Mouse (Mus musculus): ENCODE data around the gene Kpnb1.
A peak's percentile ranks its signal among the peaks of the same experiment; 100 is the strongest.

Gene Kpnb1

GRCm38 (mm10) chr11:97140811-97141210, 46.9 kb downstream of the Kpnb1 start:
- DNase-seq, result no peak

GRCm38 (mm10) chr11:97139256-97139655, 48.4 kb downstream of the Kpnb1 start:
- DNase-seq, result no peak

- peak; percentile 47 for DNase-seq
Measured at GRCm38 (mm10) chr11:97138554-97139226, 49.0 kb downstream of the Kpnb1 start.

- DNase-seq, result no peak
Measured at GRCm38 (mm10) chr11:97133270-97133669, 54.4 kb downstream of the Kpnb1 start.

GRCm38 (mm10) chr11:97132185-97132584, 55.5 kb downstream of the Kpnb1 start:
- no peak for DNase-seq

- no peak for DNase-seq
Measured at GRCm38 (mm10) chr11:97131683-97132082, 56.0 kb downstream of the Kpnb1 start.

- DNase-seq, result no peak
Measured at GRCm38 (mm10) chr11:97130318-97130717, 57.4 kb downstream of the Kpnb1 start.

GRCm38 (mm10) chr11:97128956-97129355, 58.7 kb downstream of the Kpnb1 start:
- no peak for DNase-seq

GRCm38 (mm10) chr11:97127470-97128223, 60.0 kb downstream of the Kpnb1 start:
- DNase-seq, result no peak

GRCm38 (mm10) chr11:97126645-97127468, 60.8 kb downstream of the Kpnb1 start:
- no peak for DNase-seq

GRCm38 (mm10) chr11:97124266-97125036, 63.2 kb downstream of the Kpnb1 start:
- DNase-seq, result no peak

- no peak for DNase-seq
Measured at GRCm38 (mm10) chr11:97123282-97123890, 64.3 kb downstream of the Kpnb1 start.

GRCm38 (mm10) chr11:97120641-97121040, 67.0 kb downstream of the Kpnb1 start:
- DNase-seq, result no peak

- no peak for DNase-seq
Measured at GRCm38 (mm10) chr11:97120221-97120620, 67.5 kb downstream of the Kpnb1 start.

- no peak for DNase-seq
Measured at GRCm38 (mm10) chr11:97115797-97116196, 71.9 kb downstream of the Kpnb1 start.

- DNase-seq, result no peak
Measured at GRCm38 (mm10) chr11:97114671-97115601, 72.7 kb downstream of the Kpnb1 start, which contains the start of gene Tbx21. Gene Tbx21 (minus strand): TSS chr11:97115331.

GRCm38 (mm10) chr11:97112519-97113125, 75.1 kb downstream of the Kpnb1 start:
- no peak for DNase-seq
